Mouse (Mus musculus) thymus, postnatal 0 days (tissue): ENCODE results near the gene Pla2g2c. TPM values are rescaled to one million over a fixed set of nuclear protein-coding genes. Genes with fewer than 3 reads are reported as not detected.

Experiments used
- DNase-seq: peaks from one replicate; pipeline ENCODE4 v3.0.0-alpha.2; 2015; ENCODE audit warnings: low spot score
- polyA plus RNA-seq: library from polyadenylated mRNA; unstranded; fragments of >200 nt; fragmentation: Nextera tagmentation; extraction: Ambion mirVana; gene quantifications from 2 replicates; pipeline ENCODE4 v1.2.1, GENCODE M21; 2015

The Pla2g2c gene
- polyA plus RNA-seq, 1 experiment from 2014 or later, result 0.25 TPM

GRCm38 (mm10) chr4:138709246-138709645 is 15.3 kb upstream of the Pla2g2c start:
- DNase-seq, result no peak

GRCm38 (mm10) chr4:138709944-138710343 is 14.6 kb upstream of the Pla2g2c start:
- no peak for DNase-seq

- DNase-seq, result no peak
These were observed 14.0 kb upstream of the Pla2g2c start for GRCm38 (mm10) chr4:138710633-138711032.

- no peak for DNase-seq
These were observed 13.4 kb upstream of the Pla2g2c start for GRCm38 (mm10) chr4:138711051-138711820.

- DNase-seq, result no peak
These were observed 12.5 kb upstream of the Pla2g2c start for GRCm38 (mm10) chr4:138712096-138712495.

GRCm38 (mm10) chr4:138712621-138713020 is 12.0 kb upstream of the Pla2g2c start:
- DNase-seq, result no peak

GRCm38 (mm10) chr4:138714186-138714585 is 10.4 kb upstream of the Pla2g2c start:
- no peak for DNase-seq

GRCm38 (mm10) chr4:138716697-138717096 is 7.9 kb upstream of the Pla2g2c start:
- DNase-seq, result no peak

- DNase-seq, result no peak
These were observed 5.9 kb upstream of the Pla2g2c start for GRCm38 (mm10) chr4:138718586-138719263.

GRCm38 (mm10) chr4:138719264-138719596 is 5.4 kb upstream of the Pla2g2c start:
- DNase-seq, result no peak

GRCm38 (mm10) chr4:138723493-138724281 is 905 bp upstream of the Pla2g2c start:
- DNase-seq, result no peak

GRCm38 (mm10) chr4:138725127-138725461 is 502 bp downstream of the Pla2g2c start:
- peak; percentile 37 for DNase-seq

- DNase-seq, result no peak
These were observed 1.2 kb downstream of the Pla2g2c start for GRCm38 (mm10) chr4:138725751-138726150.

- DNase-seq, result no peak
These were observed 4.6 kb downstream of the Pla2g2c start for GRCm38 (mm10) chr4:138729018-138729703.

- DNase-seq, result no peak
These were observed 9.5 kb downstream of the Pla2g2c start for GRCm38 (mm10) chr4:138734105-138734504.

GRCm38 (mm10) chr4:138734863-138735262 is 10.3 kb downstream of the Pla2g2c start:
- DNase-seq, result no peak

GRCm38 (mm10) chr4:138737031-138737430 is 12.4 kb downstream of the Pla2g2c start, which contains the start of gene Ubxn10:
Ubxn10 (minus strand) TSS chr4:138737167.
- DNase-seq, result no peak

GRCm38 (mm10) chr4:138739136-138739851 is 14.7 kb downstream of the Pla2g2c start:
- DNase-seq, result no peak

- no peak for DNase-seq
These were observed 21.3 kb downstream of the Pla2g2c start for GRCm38 (mm10) chr4:138745884-138746283.

- no peak for DNase-seq
These were observed 22.3 kb downstream of the Pla2g2c start for GRCm38 (mm10) chr4:138746866-138747265.

- DNase-seq, result no peak
These were observed 23.3 kb downstream of the Pla2g2c start for GRCm38 (mm10) chr4:138747851-138748250.
